Mouse (Mus musculus) thymus, adult 2 months (tissue): ENCODE data around the gene Cbfa2t2.

Experiments used
- CTCF ChIP-seq: fragments of 200-500 bp; IDR thresholded peaks from 2 replicates; pipeline ENCODE4 v1.5.1; 2012; ENCODE audit warnings: mild to moderate bottlenecking, control low read depth, low read length, moderate library complexity, borderline replicate concordance; ENCODE audit not compliant: control insufficient read depth, poor library complexity, insufficient read depth; ENCODE audit errors: extremely low read depth
- POLR2A ChIP-seq: fragments of 200-500 bp; IDR thresholded peaks from 2 replicates; pipeline ENCODE4 v1.6.1; 2012; ENCODE audit warnings: mild to moderate bottlenecking, low read length, control low read depth, moderate library complexity; ENCODE audit not compliant: control insufficient read depth, poor library complexity, insufficient read depth; ENCODE audit errors: extremely low read depth

DNA sequence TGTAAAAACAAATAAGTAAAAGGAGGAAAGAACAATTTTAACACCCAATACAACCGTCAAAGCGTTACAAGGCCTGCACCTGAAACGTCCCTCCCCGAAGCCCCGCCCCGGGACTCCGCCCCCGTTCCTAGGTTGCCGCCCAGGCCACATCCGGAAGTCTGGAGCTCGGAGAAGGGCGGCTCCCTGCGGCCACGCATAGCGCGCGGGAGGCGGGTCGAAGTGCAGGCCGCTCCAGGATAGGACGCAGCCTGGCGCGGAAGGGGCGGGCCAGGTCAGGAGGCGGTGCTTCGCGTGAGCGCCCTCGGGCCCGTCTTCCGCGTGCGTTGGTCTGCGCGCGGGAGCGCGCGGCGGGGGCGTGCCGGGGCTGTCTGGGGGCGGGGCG lies 214 bp upstream of the Cbfa2t2 start:
- TF ChIP-seq CTCF (peak; percentile 73), POLR2A (peak; percentile 55)
